Mouse (Mus musculus): ENCODE data around the gene Cwc25. TPM values are rescaled to one million over a fixed set of nuclear protein-coding genes. Genes with fewer than 3 reads are reported as not detected.
"Not testable (repeated sequence)": the region's sequence is repeated elsewhere in the genome, so short reads cannot be mapped to it uniquely, and the experiment has no call there.

Cwc25 gene
- polyA plus RNA-seq, 1 experiment from 2014 or later = 15.1 TPM

- WGBS = 25% methylated on average over 7 of the region's 7 CpGs
- Histone ChIP-seq H3K4me3 (ENCODE audit: low read length) (peak overlapping the region; percentile 18; the same call in 1 of the 2 replicates), H3K27ac (ENCODE audit: low read length) (peak overlapping the region; percentile 74)
Measured at GRCm38 (mm10) chr11:97740190-97740589, 26.2 kb downstream of the Cwc25 start.

GRCm38 (mm10) chr11:97739155-97739554, 27.2 kb downstream of the Cwc25 start:
- H3K27me3 ChIP-seq (ENCODE audit: insufficient read depth, low read length) = no peaks in the 10 kb centered on the region
- H3K4me1 ChIP-seq (ENCODE audit: insufficient read depth, low read length) = peaks cover 38% of the 10 kb centered on the region
- H3K36me3 ChIP-seq (ENCODE audit: insufficient read depth, low read length) = no peaks in the 10 kb centered on the region
- no peak overlapping the region for H3K4me3 ChIP-seq (ENCODE audit: low read length)
- no peaks in the 10 kb centered on the region for H3K9me3 ChIP-seq (ENCODE audit: low read length)
- H3K27ac ChIP-seq (ENCODE audit: low read length) = no peak overlapping the region
- H3K4me2 ChIP-seq (replicated peaks; ENCODE audit: low read depth, low read length) = no peak overlapping the region
- H3K9ac ChIP-seq (replicated peaks; ENCODE audit: low read length) = no peak overlapping the region
- ATAC-seq (ENCODE audit: low FRiP score, low TSS enrichment) = no peak
- 87% methylated on average over 3 of the region's 3 CpGs for WGBS

More at GRCm38 (mm10) chr11:97740190-97740589, 26.2 kb downstream of the Cwc25 start:
- Histone ChIP-seq H3K9me3 (ENCODE audit: low read length) (no peaks in the 10 kb centered on the region), H3K9ac (replicated peaks; ENCODE audit: low read length) (0 out of 2 replicates have a peak overlapping the region, but pooled peaks have one; percentile 18), H3K4me2 (replicated peaks; ENCODE audit: low read depth, low read length) (peak overlapping the region; percentile 32), H3K36me3 (ENCODE audit: insufficient read depth, low read length) (no peaks in the 10 kb centered on the region), H3K4me1 (ENCODE audit: insufficient read depth, low read length) (peaks cover 38% of the 10 kb centered on the region), H3K27me3 (ENCODE audit: insufficient read depth, low read length) (no peaks in the 10 kb centered on the region)
- no peak for ATAC-seq (ENCODE audit: low FRiP score, low TSS enrichment)

GRCm38 (mm10) chr11:97738703-97739102, 27.7 kb downstream of the Cwc25 start:
- no peaks in the 10 kb centered on the region for H3K36me3 ChIP-seq (ENCODE audit: insufficient read depth, low read length)
- no peak overlapping the region for H3K4me3 ChIP-seq (ENCODE audit: low read length)
- no peak overlapping the region for H3K9ac ChIP-seq (replicated peaks; ENCODE audit: low read length)
- peaks cover 35% of the 10 kb centered on the region for H3K4me1 ChIP-seq (ENCODE audit: insufficient read depth, low read length)
- ATAC-seq (ENCODE audit: low FRiP score, low TSS enrichment) = no peak
- no peak overlapping the region for H3K27ac ChIP-seq (ENCODE audit: low read length)
- H3K9me3 ChIP-seq (ENCODE audit: low read length) = no peaks in the 10 kb centered on the region
- WGBS = 64% methylated on average over 6 of the region's 6 CpGs
- no peaks in the 10 kb centered on the region for H3K27me3 ChIP-seq (ENCODE audit: insufficient read depth, low read length)
- H3K4me2 ChIP-seq (replicated peaks; ENCODE audit: low read depth, low read length) = no peak overlapping the region

- Histone ChIP-seq H3K36me3 (ENCODE audit: insufficient read depth, low read length) (no peaks in the 10 kb centered on the region), H3K9me3 (ENCODE audit: low read length) (no peaks in the 10 kb centered on the region), H3K4me1 (ENCODE audit: insufficient read depth, low read length) (peaks cover 24% of the 10 kb centered on the region), H3K9ac (replicated peaks; ENCODE audit: low read length) (no peak overlapping the region), H3K27me3 (ENCODE audit: insufficient read depth, low read length) (no peaks in the 10 kb centered on the region), H3K27ac (ENCODE audit: low read length) (no peak overlapping the region), H3K4me3 (ENCODE audit: low read length) (no peak overlapping the region), H3K4me2 (replicated peaks; ENCODE audit: low read depth, low read length) (no peak overlapping the region)
- ATAC-seq (ENCODE audit: low FRiP score, low TSS enrichment) = no peak
- WGBS = 65% methylated on average over 4 of the region's 4 CpGs
Measured at GRCm38 (mm10) chr11:97737600-97737999, 28.8 kb downstream of the Cwc25 start.

GRCm38 (mm10) chr11:97736645-97737044, 29.7 kb downstream of the Cwc25 start:
- H3K4me1 ChIP-seq (ENCODE audit: insufficient read depth, low read length) = peaks cover 18% of the 10 kb centered on the region
- no peaks in the 10 kb centered on the region for H3K9me3 ChIP-seq (ENCODE audit: low read length)
- H3K27me3 ChIP-seq (ENCODE audit: insufficient read depth, low read length) = no peaks in the 10 kb centered on the region
- no peak overlapping the region for H3K4me3 ChIP-seq (ENCODE audit: low read length)
- no peak overlapping the region for H3K4me2 ChIP-seq (replicated peaks; ENCODE audit: low read depth, low read length)
- ATAC-seq (ENCODE audit: low FRiP score, low TSS enrichment) = no peak
- WGBS = 88% methylated on average over 5 of the region's 5 CpGs
- peaks cover 7% of the 10 kb centered on the region for H3K36me3 ChIP-seq (ENCODE audit: insufficient read depth, low read length)
- H3K9ac ChIP-seq (replicated peaks; ENCODE audit: low read length) = no peak overlapping the region
- H3K27ac ChIP-seq (ENCODE audit: low read length) = no peak overlapping the region

- ATAC-seq (ENCODE audit: low FRiP score, low TSS enrichment); H3K4me2 ChIP-seq (replicated peaks; ENCODE audit: low read depth, low read length); H3K9me3 ChIP-seq (ENCODE audit: low read length); H3K27me3 ChIP-seq (ENCODE audit: insufficient read depth, low read length); H3K9ac ChIP-seq (replicated peaks; ENCODE audit: low read length); H3K4me1 ChIP-seq (ENCODE audit: insufficient read depth, low read length); H3K4me3 ChIP-seq (ENCODE audit: low read length); H3K27ac ChIP-seq (ENCODE audit: low read length): not testable (repeated sequence)
- H3K36me3 ChIP-seq (ENCODE audit: insufficient read depth, low read length) = peaks cover 13% of the 10 kb centered on the region
- WGBS = 84% methylated on average over 5 of the region's 5 CpGs
Measured at GRCm38 (mm10) chr11:97734810-97735209, 31.5 kb downstream of the Cwc25 start.

GRCm38 (mm10) chr11:97733689-97734088, 32.7 kb downstream of the Cwc25 start:
- no peak for ATAC-seq (ENCODE audit: low FRiP score, low TSS enrichment)
- 12% methylated on average over 10 of the region's 10 CpGs for WGBS
- Histone ChIP-seq H3K36me3 (ENCODE audit: insufficient read depth, low read length) (peaks cover 18% of the 10 kb centered on the region), H3K4me3 (ENCODE audit: low read length) (no peak overlapping the region), H3K9me3 (ENCODE audit: low read length) (no peaks in the 10 kb centered on the region), H3K4me1 (ENCODE audit: insufficient read depth, low read length) (peaks cover 4% of the 10 kb centered on the region), H3K9ac (replicated peaks; ENCODE audit: low read length) (no peak overlapping the region), H3K4me2 (replicated peaks; ENCODE audit: low read depth, low read length) (no peak overlapping the region), H3K27ac (ENCODE audit: low read length) (no peak overlapping the region), H3K27me3 (ENCODE audit: insufficient read depth, low read length) (no peaks in the 10 kb centered on the region)

- Histone ChIP-seq H3K4me1 (ENCODE audit: insufficient read depth, low read length) (no peaks in the 10 kb centered on the region; the same call in none of the 2 replicates), H3K27me3 (ENCODE audit: insufficient read depth, low read length) (no peaks in the 10 kb centered on the region), H3K27ac (ENCODE audit: low read length) (no peak overlapping the region), H3K4me3 (ENCODE audit: low read length) (no peak overlapping the region), H3K9ac (replicated peaks; ENCODE audit: low read length) (no peak overlapping the region), H3K9me3 (ENCODE audit: low read length) (no peaks in the 10 kb centered on the region), H3K4me2 (replicated peaks; ENCODE audit: low read depth, low read length) (no peak overlapping the region), H3K36me3 (ENCODE audit: insufficient read depth, low read length) (peaks cover 52% of the 10 kb centered on the region)
- ATAC-seq (ENCODE audit: low FRiP score, low TSS enrichment) = no peak
- 79% methylated on average over 7 of the region's 7 CpGs for WGBS
Measured at GRCm38 (mm10) chr11:97728730-97729129, 37.6 kb downstream of the Cwc25 start.

- Histone ChIP-seq H3K4me1 (ENCODE audit: insufficient read depth, low read length) (no peaks in the 10 kb centered on the region), H3K9ac (replicated peaks; ENCODE audit: low read length) (no peak overlapping the region), H3K4me3 (ENCODE audit: low read length) (no peak overlapping the region), H3K27me3 (ENCODE audit: insufficient read depth, low read length) (no peaks in the 10 kb centered on the region), H3K27ac (ENCODE audit: low read length) (no peak overlapping the region), H3K4me2 (replicated peaks; ENCODE audit: low read depth, low read length) (no peak overlapping the region), H3K9me3 (ENCODE audit: low read length) (no peaks in the 10 kb centered on the region), H3K36me3 (ENCODE audit: insufficient read depth, low read length) (peaks cover 55% of the 10 kb centered on the region)
- 64% methylated on average over 7 of the region's 7 CpGs for WGBS
- ATAC-seq (ENCODE audit: low FRiP score, low TSS enrichment) = no peak
Measured at GRCm38 (mm10) chr11:97728311-97728710, 38.0 kb downstream of the Cwc25 start.

GRCm38 (mm10) chr11:97723709-97724108, 42.6 kb downstream of the Cwc25 start:
- Histone ChIP-seq H3K4me1 (ENCODE audit: insufficient read depth, low read length) (no peaks in the 10 kb centered on the region), H3K27me3 (ENCODE audit: insufficient read depth, low read length) (no peaks in the 10 kb centered on the region), H3K4me2 (replicated peaks; ENCODE audit: low read depth, low read length) (no peak overlapping the region), H3K9me3 (ENCODE audit: low read length) (no peaks in the 10 kb centered on the region; the same call in 1 of the 2 replicates), H3K27ac (ENCODE audit: low read length) (peak overlapping the region; percentile 5; the same call in 1 of the 2 replicates), H3K36me3 (ENCODE audit: insufficient read depth, low read length) (peaks cover 77% of the 10 kb centered on the region), H3K4me3 (ENCODE audit: low read length) (no peak overlapping the region), H3K9ac (replicated peaks; ENCODE audit: low read length) (no peak overlapping the region)
- peak; percentile 77 for ATAC-seq (ENCODE audit: low FRiP score, low TSS enrichment)
- 70% methylated on average over 7 of the region's 7 CpGs for WGBS

Measured in kidney, embryonic 16.5 days (tissue).